In genomic region chr10:9012829-9013548, GRCm38 (mm10) we compare ENCODE assay signal across 8 mouse cellular contexts.
DNase-seq lines count a peak whose midpoint lies in the region; ATAC-seq lines count a peak whose summit lies in the region.

No protein-coding gene starts in this region.

- H3K4me3 ChIP-seq in forebrain, embryonic 12.5 days (replicated peaks) = no peak overlapping the region
- no peak overlapping the region for H3K4me3 ChIP-seq in hindbrain, embryonic 11.5 days (ENCODE audit: low read depth, low read length)

- H3K9ac ChIP-seq in forebrain, embryonic 12.5 days = no peak overlapping the region
- no peak overlapping the region for H3K9ac ChIP-seq in hindbrain, embryonic 11.5 days (ENCODE audit: low read depth, low read length)

- WGBS in forebrain, embryonic 12.5 days = 40% methylated on average over 5 of the region's 5 CpGs
- WGBS in hindbrain, embryonic 11.5 days = 49% methylated on average over 5 of the region's 5 CpGs

- H3K4me2 ChIP-seq in forebrain, embryonic 12.5 days = no peak overlapping the region
- no peak overlapping the region for H3K4me2 ChIP-seq in hindbrain, embryonic 11.5 days (replicated peaks; ENCODE audit: low read depth, low read length)

- no peaks in the 10 kb centered on the region for H3K4me1 ChIP-seq in forebrain, embryonic 12.5 days
- no peaks in the 10 kb centered on the region for H3K4me1 ChIP-seq in hindbrain, embryonic 11.5 days (replicated peaks; ENCODE audit: control insufficient read depth, insufficient read depth, low read length)

- no peaks in the 10 kb centered on the region for H3K27me3 ChIP-seq in forebrain, embryonic 12.5 days
- no peaks in the 10 kb centered on the region for H3K27me3 ChIP-seq in hindbrain, embryonic 11.5 days (ENCODE audit: control insufficient read depth, insufficient read depth, low read length)

- H3K27ac ChIP-seq in forebrain, embryonic 12.5 days = no peak overlapping the region
- no peak overlapping the region for H3K27ac ChIP-seq in hindbrain, embryonic 11.5 days (ENCODE audit: low read depth, low read length)

- peak; percentile 60 for DNase-seq in NIH3T3 (ENCODE audit: low read depth)
- peak; percentile 5 for DNase-seq in c-Kit-positive CD71-positive TER-119-negative erythroid progenitor cells, embryonic 14.5 days (ENCODE audit: low read depth)
- peak; percentile 83 for DNase-seq in hindbrain, embryonic 11.5 days (ENCODE audit: low spot score)
- peak; percentile 50 to 84 for DNase-seq in layer of hippocampus, postnatal 25 days (ENCODE audit: extremely low spot score in 1 of 2, low spot score in 1 of 2)
- DNase-seq in right cerebral cortex, adult 2 months (ENCODE audit: low spot score in 2 of 2) = peak; percentile 66 to 75
- peak; percentile 25 for DNase-seq in yolk sac, embryonic 10.5 days (ENCODE audit: low spot score)

- ATAC-seq in forebrain, embryonic 12.5 days (ENCODE audit: low FRiP score) = peak; percentile 53; the same call in 1 of the 2 replicates
- ATAC-seq in hindbrain, embryonic 11.5 days (ENCODE audit: low FRiP score) = peak; percentile 69; the same call in 1 of the 2 replicates
- 0 out of 2 replicates have a peak, but pooled peaks have one; percentile 47 for ATAC-seq in megakaryocyte, adult 5-6 weeks (ENCODE audit: poor library complexity, severe bottlenecking)

- H3K9me3 ChIP-seq in forebrain, embryonic 12.5 days = no peaks in the 10 kb centered on the region
- no peaks in the 10 kb centered on the region for H3K9me3 ChIP-seq in hindbrain, embryonic 11.5 days (ENCODE audit: control insufficient read depth, low read length)

- H3K36me3 ChIP-seq in forebrain, embryonic 12.5 days (replicated peaks) = no peaks in the 10 kb centered on the region
- no peaks in the 10 kb centered on the region for H3K36me3 ChIP-seq in hindbrain, embryonic 11.5 days (ENCODE audit: control insufficient read depth, insufficient read depth, low read length)

Comparison
In these comparisons a context has a peak if more than half of its experiments do, and no peak if none do; other contexts are left out.
1. DNase-seq: peak in every context shown above with its lines; median percentile 83 in hindbrain, embryonic 11.5 days; 70 in right cerebral cortex, adult 2 months; 67 in layer of hippocampus, postnatal 25 days; 60 in NIH3T3; 25 in yolk sac, embryonic 10.5 days; 5 in c-Kit-positive CD71-positive TER-119-negative erythroid progenitor cells, embryonic 14.5 days.